Comparison of ENCODE assay signal across 12 mouse cellular contexts in genomic region chr13:63304799-63305159, GRCm38 (mm10).
DNase-seq lines count a peak whose midpoint lies in the region; ATAC-seq and TF ChIP-seq lines count a peak whose summit lies in the region.
"Had no signal": no experiment of that assay in that cellular context is flagged by ENCODE, and none has a peak within 500 bp of the region (broad histone marks: within the 10 kb centered on the region; RNA-seq: fewer than 3 reads in every experiment).

No protein-coding gene starts in this region.

- no peak for TF ChIP-seq CTCF in gastrocnemius, adult 2 months (IDR thresholded peaks at IDR 0.05)
- TF ChIP-seq CTCF in layer of hippocampus, adult 2 months (conservative IDR thresholded peaks at IDR 0.05): no peak

- intact Hi-C loops in gastrocnemius, adult 2 months (cut with DNase I): no loop called here

- WGBS in stomach, embryonic 15.5 days: 61% methylated on average over 3 of the region's 3 CpGs

- H3K4me1 ChIP-seq in stomach, embryonic 15.5 days: peaks cover 15% of the 10 kb centered on the region

- H3K9me3 ChIP-seq in stomach, embryonic 15.5 days: no peaks in the 10 kb centered on the region
- H3K9me3 ChIP-seq: forebrain, embryonic 12.5 days had no signal

- peak overlapping the region; percentile 17 for H3K4me3 ChIP-seq in gastrocnemius, adult 2 months
- no peak overlapping the region for H3K4me3 ChIP-seq in layer of hippocampus, adult 2 months
- no peak overlapping the region for H3K4me3 ChIP-seq in stomach, embryonic 15.5 days (replicated peaks)
- H3K4me3 ChIP-seq: forebrain, embryonic 12.5 days had no signal

- H3K4me2 ChIP-seq in stomach, embryonic 15.5 days: no peak overlapping the region
- H3K4me2 ChIP-seq: forebrain, embryonic 12.5 days; liver, embryonic 11.5 days had no signal

- no peak overlapping the region for H3K9ac ChIP-seq in stomach, embryonic 15.5 days
- H3K9ac ChIP-seq: forebrain, embryonic 12.5 days had no signal

- peaks cover 42% of the 10 kb centered on the region for H3K36me3 ChIP-seq in stomach, embryonic 15.5 days

- no peak for DNase-seq in gastrocnemius, adult 2 months
- no peak for DNase-seq in gastrocnemius, postnatal 25 days
- no peak for DNase-seq in layer of hippocampus, adult 2 months (ENCODE audit: low spot score in 2 of 2)
- no peak for DNase-seq in layer of hippocampus, adult 18-20 months (ENCODE audit: low spot score in 2 of 2)
- peak; percentile 58 for DNase-seq in fibroblast of lung, adult 2 months (ENCODE audit: low read depth)
- no peak for DNase-seq in right cerebral cortex, postnatal 10 days (ENCODE audit: low spot score in 2 of 2)
- DNase-seq in urinary bladder, adult 18-20 months (ENCODE audit: low spot score in 2 of 2): no peak
- DNase-seq: gastrocnemius, postnatal 10 days; layer of hippocampus, adult 9-11 months had no signal

- H3K27me3 ChIP-seq in stomach, embryonic 15.5 days (replicated peaks): no peaks in the 10 kb centered on the region
- H3K27me3 ChIP-seq: forebrain, embryonic 12.5 days had no signal

- peak overlapping the region; percentile 81 for H3K27ac ChIP-seq in gastrocnemius, adult 2 months
- peak overlapping the region; percentile 81 for H3K27ac ChIP-seq in layer of hippocampus, adult 2 months
- H3K27ac ChIP-seq in stomach, embryonic 15.5 days: peak overlapping the region; percentile 38; the same call in 1 of the 2 replicates
- H3K27ac ChIP-seq: forebrain, embryonic 12.5 days had no signal

- ATAC-seq in stomach, embryonic 15.5 days (ENCODE audit: insufficient read depth, low FRiP score, low read depth): no peak
